Mouse (Mus musculus) spleen, postnatal 36 days (tissue): ENCODE results near the gene Zdhhc19.
"Not testable (repeated sequence)": the region's sequence is repeated elsewhere in the genome, so short reads cannot be mapped to it uniquely, and the experiment has no call there.

Source experiments
- DNase-seq, 2 experiments: peaks; one replicate each; pipeline ENCODE4 v3.0.0; 2022; ENCODE audit warnings: low spot score in 2 of 2, mixed read lengths in 1 of 2

Zdhhc19 gene

DNA sequence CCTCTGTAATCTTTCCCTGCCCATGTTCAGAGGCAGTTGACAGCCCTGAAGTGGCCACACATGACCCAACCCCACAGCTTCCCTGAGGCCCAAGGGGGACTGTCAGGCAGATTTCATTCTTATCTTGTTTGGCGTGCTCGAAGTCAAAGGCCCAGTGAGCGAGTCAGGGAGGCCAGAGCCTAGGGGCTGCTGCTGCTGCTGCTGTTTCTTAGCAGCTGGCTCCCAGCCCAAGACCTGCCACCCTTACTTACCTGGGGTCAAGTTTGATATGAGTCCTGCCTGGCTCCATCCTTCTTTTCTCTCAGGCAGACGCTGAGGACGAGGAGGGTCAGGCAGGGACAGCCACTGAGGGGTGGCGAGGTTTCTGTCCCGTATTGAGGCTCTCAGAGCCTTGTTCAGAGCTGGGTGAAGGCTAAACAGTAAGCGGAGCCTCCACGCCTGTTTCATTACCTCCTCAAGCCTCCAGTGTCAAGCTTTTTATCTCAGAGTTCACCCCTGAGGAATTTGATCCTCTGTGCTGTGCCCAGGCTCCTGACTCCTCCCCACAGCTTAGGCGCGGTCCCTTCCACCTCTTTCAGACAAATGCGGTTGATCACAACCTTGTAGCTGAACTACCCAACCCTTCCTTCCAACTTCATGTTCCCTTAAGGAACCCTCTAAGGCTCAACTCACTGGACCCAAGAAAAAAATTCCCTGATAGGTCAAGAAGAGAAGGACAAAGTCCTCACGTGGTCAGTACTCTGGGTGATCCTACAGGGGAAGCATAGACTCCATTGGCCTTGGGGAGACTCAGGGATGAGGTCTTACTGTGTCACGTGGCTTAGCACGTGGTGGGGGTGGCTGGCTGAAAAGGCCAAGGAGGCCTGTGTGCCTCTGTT lies 8.6 kb upstream of the Zdhhc19 start, which contains the start of gene Slc51a:
Gene Slc51a (minus strand): TSS at position 646 of the 878 bp plus-strand sequence.
- DNase-seq, result no peak

- DNase-seq, result no peak
These were observed 7.1 kb upstream of the Zdhhc19 start for GRCm38 (mm10) chr16:32488939-32489338.

GRCm38 (mm10) chr16:32494371-32494770 lies 1.7 kb upstream of the Zdhhc19 start:
- DNase-seq, result not testable (repeated sequence)

DNA sequence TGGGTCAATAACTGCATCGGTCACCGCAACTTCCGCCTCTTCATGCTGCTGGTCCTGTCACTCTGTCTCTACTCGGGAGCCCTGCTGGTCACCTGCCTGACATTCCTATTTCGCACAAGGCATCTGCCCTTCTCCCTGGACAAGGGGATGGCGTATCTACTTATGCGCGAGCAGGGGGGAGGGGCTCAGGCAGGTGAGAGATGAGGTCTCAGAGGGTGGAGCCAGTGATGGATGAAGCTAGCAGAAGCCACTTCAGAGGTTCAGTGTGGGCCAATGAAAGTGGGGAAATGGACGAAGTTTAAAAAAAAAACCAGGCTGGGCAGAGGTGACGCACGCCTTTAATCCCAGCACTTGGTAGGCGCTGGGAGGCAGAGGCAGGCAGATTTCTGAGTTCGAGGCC lies 2.9 kb downstream of the Zdhhc19 start:
- DNase-seq, result no peak

DNA sequence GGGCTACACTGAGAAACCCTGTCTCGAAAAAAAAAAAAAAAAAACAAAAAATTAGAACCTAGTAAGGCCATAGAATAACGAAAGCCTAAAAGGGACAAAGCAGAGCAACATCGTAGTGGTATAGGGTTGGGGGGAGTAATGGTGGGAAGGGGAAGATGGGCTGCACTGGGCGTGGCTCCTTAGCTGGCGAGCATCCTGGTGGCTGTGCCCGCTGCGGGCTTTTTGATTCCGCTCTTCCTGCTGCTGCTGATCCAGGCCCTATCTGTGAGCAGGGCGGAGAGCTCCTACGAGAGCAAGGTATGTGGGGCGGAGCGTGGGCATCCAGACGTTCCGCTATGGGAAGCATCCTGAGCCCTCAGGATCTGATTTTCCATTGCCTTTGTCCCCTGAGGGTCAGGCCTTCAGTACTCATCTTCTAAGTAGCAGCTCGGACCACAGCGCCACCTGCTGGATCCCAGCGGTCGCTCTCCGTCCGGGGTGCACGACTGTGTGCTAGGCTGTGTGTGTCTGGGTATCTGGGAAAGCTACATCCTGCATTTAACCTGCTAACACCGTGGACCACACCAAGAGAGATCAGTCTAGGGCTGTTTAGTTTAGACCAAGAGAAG lies 3.5 kb downstream of the Zdhhc19 start:
- DNase-seq, result peak; percentile 65 to 69

- DNase-seq, result no peak
These were observed 5.4 kb downstream of the Zdhhc19 start for GRCm38 (mm10) chr16:32501459-32501858.

- DNase-seq, result no peak
These were observed 6.7 kb downstream of the Zdhhc19 start for GRCm38 (mm10) chr16:32502621-32503335.

GRCm38 (mm10) chr16:32503633-32504032 lies 7.6 kb downstream of the Zdhhc19 start:
- DNase-seq, result no peak

GRCm38 (mm10) chr16:32506298-32506697 lies 10.2 kb downstream of the Zdhhc19 start:
- DNase-seq, result no peak

DNA sequence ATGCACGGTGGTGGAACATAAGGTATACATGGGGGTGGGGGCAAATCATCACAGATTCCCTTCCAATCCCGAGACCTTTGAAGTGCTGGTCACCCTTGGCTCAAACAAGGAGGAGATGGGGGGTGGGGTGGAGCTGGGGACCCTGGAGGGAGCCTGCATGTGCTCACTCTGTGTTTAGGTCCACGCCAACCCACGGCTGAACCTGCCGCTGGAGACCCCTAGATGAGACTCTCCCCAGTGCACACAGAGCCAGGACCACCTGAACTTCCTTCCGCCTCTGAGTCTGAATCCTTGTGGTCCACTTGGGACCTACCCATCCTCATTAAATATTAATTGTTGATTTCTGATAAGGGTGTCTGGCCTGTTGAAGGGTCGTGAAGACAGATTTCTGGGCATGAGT lies 10.8 kb downstream of the Zdhhc19 start:
- DNase-seq, result no peak

GRCm38 (mm10) chr16:32507407-32507806 lies 11.3 kb downstream of the Zdhhc19 start:
- DNase-seq, result peak; percentile 76 to 85

GRCm38 (mm10) chr16:32508035-32508434 lies 12.0 kb downstream of the Zdhhc19 start:
- DNase-seq, result no peak

DNA sequence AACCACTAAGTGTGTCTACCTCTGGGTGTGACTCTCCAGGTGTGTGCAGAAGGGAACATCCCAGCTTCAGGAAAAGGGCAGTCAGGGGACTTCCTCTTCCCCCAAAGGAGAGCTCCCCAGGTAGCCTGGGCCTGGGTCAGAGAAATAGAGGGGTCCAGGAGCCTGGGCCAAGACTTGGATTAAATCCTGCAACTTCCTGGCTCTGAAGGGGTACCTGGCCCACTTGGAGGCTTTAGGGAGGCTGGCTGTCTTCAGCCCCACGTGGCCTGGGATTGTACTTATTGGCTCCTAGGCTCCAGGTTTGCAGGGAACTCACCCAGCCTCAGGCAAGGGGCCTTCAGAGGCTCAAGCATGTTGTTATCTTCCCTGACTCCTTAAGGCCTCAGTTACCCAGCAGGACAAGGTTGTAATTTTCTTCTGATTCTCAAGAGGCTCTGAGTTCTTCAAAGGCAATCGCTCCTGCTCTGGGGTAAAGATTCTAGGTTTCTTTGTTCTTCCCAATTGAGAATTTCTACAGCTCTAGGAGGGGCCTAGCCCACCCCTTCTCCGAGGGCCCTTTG lies 12.5 kb downstream of the Zdhhc19 start:
- no peak for DNase-seq

- peak; percentile 81 to 89 for DNase-seq
These were observed 13.2 kb downstream of the Zdhhc19 start for GRCm38 (mm10) chr16:32509066-32509942.

DNA sequence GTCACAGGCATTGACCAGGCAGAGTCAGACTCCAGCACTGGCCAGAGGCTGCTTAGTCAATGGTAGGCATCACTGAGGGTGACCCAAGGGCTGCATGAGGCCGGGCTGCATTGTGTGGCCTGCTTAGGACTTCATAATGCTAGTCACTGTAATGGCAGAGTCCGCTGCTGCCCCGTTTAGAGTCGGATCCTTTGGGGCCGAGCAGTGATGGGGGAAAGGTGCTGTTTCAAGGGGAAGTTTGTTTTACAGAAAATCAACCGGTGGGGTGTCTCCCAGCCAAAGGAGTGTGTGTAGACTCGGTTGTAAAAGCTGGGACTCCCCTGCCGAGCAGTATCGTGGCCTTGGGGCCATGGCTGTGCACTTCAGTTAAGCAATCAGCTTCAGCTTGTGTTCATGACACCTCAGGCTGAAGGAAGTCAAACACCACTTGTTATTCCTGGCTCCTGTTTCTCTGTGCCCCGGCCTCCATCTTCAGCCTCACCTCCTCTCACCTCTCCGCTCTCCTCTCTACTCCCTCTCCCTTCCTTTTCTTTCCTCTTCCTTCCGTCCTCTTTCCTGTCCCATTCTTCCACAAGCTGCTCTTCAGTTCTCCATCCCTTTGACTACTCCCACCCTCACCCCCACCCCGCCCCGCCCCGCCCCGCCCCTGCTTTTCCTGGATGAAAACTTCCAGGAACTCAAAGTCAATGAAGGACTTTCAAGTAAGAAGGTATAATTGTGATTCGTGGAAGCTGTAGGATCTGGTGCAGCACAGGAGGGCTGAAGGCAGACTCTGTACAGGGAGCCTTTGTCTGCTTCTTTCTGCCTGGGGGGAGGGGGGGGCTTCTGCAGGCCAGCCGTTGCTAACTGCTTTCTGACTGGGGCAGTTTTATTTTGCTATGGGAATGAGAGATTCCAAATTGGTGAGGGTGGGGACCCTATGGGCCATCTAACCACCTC lies 14.6 kb downstream of the Zdhhc19 start:
- DNase-seq, result no peak

GRCm38 (mm10) chr16:32511338-32511734 lies 15.3 kb downstream of the Zdhhc19 start:
- no peak for DNase-seq

DNA sequence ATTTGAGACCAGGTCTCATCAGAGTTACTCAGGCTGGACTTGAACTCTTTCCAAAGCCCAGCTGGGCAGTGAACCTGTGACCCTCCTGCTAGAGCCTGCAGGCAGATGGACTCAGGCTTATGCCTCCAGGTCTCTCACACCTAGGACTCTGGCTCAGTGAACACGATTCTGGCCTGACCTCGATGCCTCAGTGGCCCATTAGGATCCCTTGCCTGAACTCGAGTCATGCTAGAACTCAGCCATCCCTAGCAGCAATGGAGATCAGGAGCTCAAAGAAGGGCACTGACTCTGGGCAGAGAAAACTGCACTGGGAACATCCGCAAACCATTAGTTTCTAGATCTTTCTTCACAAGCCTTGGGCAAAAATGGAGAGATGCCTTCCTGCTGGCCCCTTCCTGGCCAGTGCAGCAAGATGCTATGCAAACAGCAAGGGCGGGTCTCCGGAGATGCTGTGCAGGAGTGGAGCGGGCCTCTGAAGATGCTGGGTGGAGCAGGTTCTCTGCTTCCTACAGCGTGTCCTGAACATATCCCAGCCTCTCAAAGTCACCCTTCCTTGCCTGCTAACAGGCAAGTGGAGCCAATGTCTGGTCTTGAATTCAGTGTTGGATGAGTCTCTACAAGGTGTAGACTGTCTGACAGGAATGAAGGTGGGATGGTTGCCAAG lies 15.9 kb downstream of the Zdhhc19 start:
- no peak for DNase-seq

DNA sequence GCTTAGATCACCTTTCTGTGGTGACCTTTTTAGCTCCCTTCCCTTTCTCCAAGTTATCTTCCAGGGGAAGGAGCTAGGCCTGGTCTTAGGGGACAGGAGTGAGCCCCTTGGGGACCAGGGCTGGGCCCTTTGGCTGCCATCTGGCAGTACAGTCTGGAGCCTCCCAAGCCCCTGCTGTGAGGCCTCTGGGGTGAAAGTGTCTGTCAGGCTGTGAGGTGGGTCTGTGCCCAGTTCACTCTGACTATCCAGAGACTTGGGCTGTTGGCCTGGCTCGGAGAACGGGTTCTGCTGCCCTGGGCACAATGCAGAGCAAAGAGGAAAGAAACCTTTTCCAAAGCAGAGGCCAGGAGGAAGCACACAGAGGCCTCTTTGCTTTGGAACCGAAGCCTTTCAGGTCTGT lies 16.9 kb downstream of the Zdhhc19 start:
- DNase-seq, result no peak

DNA sequence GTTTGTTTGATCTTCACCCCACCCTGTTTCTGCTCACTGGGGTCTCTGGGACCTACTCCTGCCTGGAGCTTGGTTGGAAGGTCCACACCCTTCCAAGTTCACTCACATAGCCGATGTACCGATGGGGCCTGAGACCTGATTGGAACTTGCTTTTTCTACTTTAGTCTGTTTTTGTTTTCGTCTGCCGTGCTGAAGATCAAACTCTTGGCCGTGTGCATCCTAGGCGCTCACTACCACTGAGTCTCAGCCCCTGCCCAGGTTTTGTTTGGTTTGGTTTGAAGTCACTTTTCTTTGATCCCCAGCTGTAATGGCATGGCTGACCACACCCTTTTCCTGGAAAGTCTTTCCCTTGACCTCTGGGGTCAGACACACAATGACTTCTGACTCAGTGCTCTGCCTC lies 17.3 kb downstream of the Zdhhc19 start:
- DNase-seq, result no peak
